Mouse (Mus musculus) granulocyte monocyte progenitor cell, adult 5-6 weeks (primary cell): ENCODE results near the gene Dnajc30. TPM values are rescaled to one million over a fixed set of nuclear protein-coding genes. Genes with fewer than 3 reads are reported as not detected.

Experiments
- ATAC-seq: replicated peaks from 2 replicates; pipeline ENCODE4 v1.8.0; 2016; ENCODE audit warnings: mild to moderate bottlenecking, moderate TSS enrichment, inconsistent platforms; ENCODE audit not compliant: poor library complexity, severe bottlenecking
- total RNA-seq, 2 experiments: library from RNA; stranded (forward) in 1 of 2; stranded (reverse) in 1 of 2; fragments of 200-712, 200-1000 nt in 1 of 2; fragments of >200 nt in 1 of 2; fragmentation: Nextera tagmentation in 1 of 2; gene quantifications; 2 replicates each; pipeline ENCODE4 v1.2.3; 2014 to 2017

Dnajc30 gene
- total RNA-seq, 2 experiments from 2014 or later = 6.5 to 15.7 TPM

- ATAC-seq = peak; percentile 69
Observed at GRCm38 (mm10) chr5:135107521-135108501, 43.8 kb downstream of the Dnajc30 start.

DNA sequence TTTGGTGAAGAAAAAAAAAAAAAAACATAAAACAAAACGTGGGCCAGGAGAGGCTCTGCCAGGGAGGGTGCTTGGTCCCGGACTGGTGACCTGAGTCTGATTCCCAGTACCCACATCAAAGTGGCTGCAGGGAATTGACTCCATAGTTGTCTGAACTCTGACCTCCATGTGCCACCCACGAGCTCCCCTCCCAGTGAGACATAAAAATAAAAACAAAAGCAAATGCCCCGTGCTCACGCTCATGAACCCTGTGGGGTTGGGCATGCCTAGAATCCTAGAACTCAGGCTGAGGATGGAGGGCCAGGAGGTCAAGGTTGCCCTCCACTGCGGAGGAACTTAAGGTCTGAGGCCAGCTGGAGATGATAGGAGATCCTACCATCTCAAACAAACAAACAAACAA, 45.0 kb downstream of the Dnajc30 start:
- ATAC-seq = no peak

DNA sequence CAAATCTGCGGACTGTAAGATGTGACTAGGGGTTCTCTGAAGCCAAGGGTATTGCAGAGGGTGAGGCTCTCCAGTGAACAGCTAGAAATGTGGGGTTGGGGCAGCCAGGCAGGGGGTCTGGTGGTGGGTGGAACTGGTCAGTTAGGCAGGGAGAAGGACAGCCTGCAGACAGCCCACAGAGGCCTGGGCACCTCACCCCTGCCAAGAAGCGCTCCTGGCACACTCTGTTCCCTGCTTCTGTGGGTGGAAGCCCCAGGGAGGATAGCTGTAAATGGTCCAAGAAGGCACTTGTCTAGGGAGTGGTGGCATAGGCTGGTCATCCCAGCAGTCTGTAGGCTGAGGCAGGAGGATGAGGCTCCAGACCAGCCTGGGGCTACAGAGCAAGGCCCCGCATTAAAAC, 45.4 kb downstream of the Dnajc30 start:
- ATAC-seq = no peak

DNA sequence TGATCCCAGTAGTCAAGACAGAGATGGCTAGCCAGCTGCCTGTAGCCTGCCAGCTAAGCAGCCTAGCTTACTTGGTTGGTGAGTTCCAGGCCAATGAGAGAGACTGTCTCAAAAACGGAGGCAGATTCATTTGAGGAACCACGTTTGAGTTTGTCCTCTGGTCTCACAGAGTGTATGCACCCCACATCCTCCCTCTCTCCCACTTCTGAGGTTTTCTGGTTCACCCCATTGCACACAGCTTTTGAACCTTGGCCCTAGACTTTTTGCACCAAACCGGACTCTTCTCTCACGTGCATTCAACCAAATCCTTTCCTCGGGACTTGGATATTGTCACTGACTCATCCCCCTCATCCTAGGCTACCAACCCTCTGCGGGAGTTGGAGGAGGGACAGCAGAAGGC, 46.0 kb downstream of the Dnajc30 start:
- ATAC-seq = no peak

- no peak for ATAC-seq
Observed at GRCm38 (mm10) chr5:135113782-135114181, 49.8 kb downstream of the Dnajc30 start.

- no peak for ATAC-seq
Observed at GRCm38 (mm10) chr5:135115241-135115640, 51.2 kb downstream of the Dnajc30 start.

Other genes with a start within 250 kb of the Dnajc30 start
- gene Tmem270, start 157.5 kb upstream of the Dnajc30 start, total RNA-seq (2014; fragmentation: Nextera tagmentation) = not detected in 2 replicates
- gene Tmem270, start 157.5 kb upstream of the Dnajc30 start, total RNA-seq (2017) = not detected in 2 replicates
- not detected in 2 replicates for gene Cldn13, start 148.7 kb upstream of the Dnajc30 start, total RNA-seq (2014; fragmentation: Nextera tagmentation)
- 0.13 TPM in 1 of 2 replicates, not detected in the other for gene Cldn13, start 148.7 kb upstream of the Dnajc30 start, total RNA-seq (2017)
- gene Mettl27, start 131.8 kb upstream of the Dnajc30 start, total RNA-seq (2014; fragmentation: Nextera tagmentation) = 1.7 and 3.9 TPM in 2 replicates
- gene Mettl27, start 131.8 kb upstream of the Dnajc30 start, total RNA-seq (2017) = 1.2 and 2.2 TPM in 2 replicates
- not detected in 2 replicates for gene Cldn4, start 117.3 kb upstream of the Dnajc30 start, total RNA-seq (2014; fragmentation: Nextera tagmentation)
- not detected in 2 replicates for gene Cldn4, start 117.3 kb upstream of the Dnajc30 start, total RNA-seq (2017)
- not detected in 2 replicates for gene Cldn3, start 78.0 kb upstream of the Dnajc30 start, total RNA-seq (2014; fragmentation: Nextera tagmentation)
- not detected in 2 replicates for gene Cldn3, start 78.0 kb upstream of the Dnajc30 start, total RNA-seq (2017)
- gene Abhd11, start 55.0 kb upstream of the Dnajc30 start, total RNA-seq (2014; fragmentation: Nextera tagmentation) = 102 and 115 TPM in 2 replicates
- gene Abhd11, start 55.0 kb upstream of the Dnajc30 start, total RNA-seq (2017) = 56.8 and 75.0 TPM in 2 replicates
- 1.2 and 3.6 TPM in 2 replicates for gene Stx1a, start 40.7 kb upstream of the Dnajc30 start, total RNA-seq (2014; fragmentation: Nextera tagmentation)
- not detected in 2 replicates for gene Stx1a, start 40.7 kb upstream of the Dnajc30 start, total RNA-seq (2017)
- gene Bud23, start 757 bp downstream of the Dnajc30 start, total RNA-seq (2014; fragmentation: Nextera tagmentation) = 80.5 and 90.8 TPM in 2 replicates
- 44.9 and 89.9 TPM in 2 replicates for gene Bud23, start 757 bp downstream of the Dnajc30 start, total RNA-seq (2017)
- gene Vps37d, start 14.1 kb downstream of the Dnajc30 start, total RNA-seq (2014; fragmentation: Nextera tagmentation) = not detected in 2 replicates
- not detected in 2 replicates for gene Vps37d, start 14.1 kb downstream of the Dnajc30 start, total RNA-seq (2017)
- not detected in 2 replicates for gene Mlxipl, start 25.7 kb downstream of the Dnajc30 start, total RNA-seq (2014; fragmentation: Nextera tagmentation)
- 1.2 TPM in 1 of 2 replicates, not detected in the other for gene Mlxipl, start 25.7 kb downstream of the Dnajc30 start, total RNA-seq (2017)
- gene Tbl2, start 85.5 kb downstream of the Dnajc30 start, total RNA-seq (2014; fragmentation: Nextera tagmentation) = 14.7 and 19.2 TPM in 2 replicates
- 19.1 and 23.0 TPM in 2 replicates for gene Tbl2, start 85.5 kb downstream of the Dnajc30 start, total RNA-seq (2017)
- 15.8 and 38.5 TPM in 2 replicates for gene Bcl7b, start 104.1 kb downstream of the Dnajc30 start, total RNA-seq (2014; fragmentation: Nextera tagmentation)
- gene Bcl7b, start 104.1 kb downstream of the Dnajc30 start, total RNA-seq (2017) = 20.7 and 36.9 TPM in 2 replicates
- 121 and 122 TPM in 2 replicates for gene Baz1b, start 123.1 kb downstream of the Dnajc30 start, total RNA-seq (2014; fragmentation: Nextera tagmentation)
- 140 and 147 TPM in 2 replicates for gene Baz1b, start 123.1 kb downstream of the Dnajc30 start, total RNA-seq (2017)
- gene Fzd9, start 187.0 kb downstream of the Dnajc30 start, total RNA-seq (2014; fragmentation: Nextera tagmentation) = not detected in 2 replicates
- 0.31 TPM in 1 of 2 replicates, not detected in the other for gene Fzd9, start 187.0 kb downstream of the Dnajc30 start, total RNA-seq (2017)